Mouse (Mus musculus) stomach, postnatal 0 days (tissue): ENCODE results near the gene Bpifb4.

ENCODE experiments used
- CTCF ChIP-seq: IDR thresholded peaks from 2 replicates; pipeline ENCODE4 v1.5.1; 2016; ENCODE audit warnings: antibody characterized with exemption, low read depth, mild to moderate bottlenecking, moderate library complexity
- EP300 ChIP-seq: optimal IDR thresholded peaks from 2 replicates; pipeline ENCODE3; 2016; ENCODE audit warnings: antibody characterized with exemption

DNA sequence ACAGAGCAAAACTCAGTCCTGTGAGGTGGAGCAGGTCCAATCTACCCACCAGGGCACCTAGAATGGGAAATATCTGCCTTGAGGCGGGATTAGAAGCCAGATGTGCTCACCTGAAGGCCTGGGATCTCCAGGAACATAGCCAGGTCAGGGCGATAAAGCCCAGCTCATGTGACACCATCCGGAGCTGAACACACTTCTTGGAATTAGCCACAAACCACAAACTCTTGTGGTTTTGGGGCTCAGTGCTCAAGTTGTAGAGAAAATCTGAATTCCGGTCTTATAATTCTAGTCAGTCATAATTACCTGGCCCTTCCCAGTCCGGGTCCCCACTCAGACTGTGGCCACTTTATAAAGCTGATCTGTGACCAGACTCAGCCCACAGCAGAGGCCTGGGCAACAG lies at the start of gene Bpifb4:
- TF ChIP-seq CTCF (no peak), EP300 (no peak)
